Mouse (Mus musculus) kidney, adult 2 months (tissue): Measurements from ENCODE around the gene Lgals2. TPM values are rescaled to one million over a fixed set of nuclear protein-coding genes. Genes with fewer than 3 reads are reported as not detected.

Source experiments
- DNase-seq: peaks from one replicate; pipeline ENCODE4 v3.0.0; 2021
- H3K27ac ChIP-seq: fragments of 200-500 bp; 2 replicates; pipeline ENCODE4 v1.5.1; 2012; ENCODE audit warnings: low read depth, low read length, control low read depth, inconsistent platforms; ENCODE audit not compliant: insufficient read depth
- H3K27me3 ChIP-seq: fragments of 200-500 bp; replicated peaks from 2 replicates; pipeline ENCODE4 v1.6.1; 2012; ENCODE audit warnings: mild to moderate bottlenecking, moderate library complexity, low read length, inconsistent platforms; ENCODE audit not compliant: control insufficient read depth, insufficient read depth
- H3K36me3 ChIP-seq: fragments of 200-500 bp; 2 replicates; pipeline ENCODE4 v1.6.1; 2012; ENCODE audit warnings: mild to moderate bottlenecking, moderate library complexity, low read length, inconsistent platforms; ENCODE audit not compliant: control insufficient read depth, insufficient read depth
- H3K4me1 ChIP-seq: fragments of 200-500 bp; 2 replicates; pipeline ENCODE4 v1.6.1; 2011; ENCODE audit warnings: low read length; ENCODE audit not compliant: control insufficient read depth, insufficient read depth
- H3K4me3 ChIP-seq: fragments of 200-500 bp; 2 replicates; pipeline ENCODE4 v1.5.1; 2011; ENCODE audit warnings: mild to moderate bottlenecking, low read depth, low read length, control low read depth; ENCODE audit not compliant: insufficient read depth
- CTCF ChIP-seq: fragments of 200-500 bp; conservative IDR thresholded peaks from 2 replicates; pipeline ENCODE4 v1.5.1; 2011; ENCODE audit warnings: low read depth, mild to moderate bottlenecking, control low read depth, low read length, moderate library complexity, mixed read lengths; ENCODE audit not compliant: insufficient read depth, insufficient read length
- POLR2A ChIP-seq: fragments of 200-500 bp; IDR thresholded peaks from one replicate; pipeline ENCODE4 v1.6.1; 2011; ENCODE audit warnings: low read depth, low read length, control low read depth
- WGBS: fragments of 180-500 bp; shearing (Covaris S2); methylation state at CpG from one replicate; pipeline ENCODE4 v1.1.7; 2018; 5-methylcytosine and 5-hydroxymethylcytosine counted together
- polyA plus RNA-seq: library from polyadenylated mRNA; depleted of rRNA; stranded (reverse); fragments of >200 nt; gene quantifications from 2 replicates; pipeline ENCODE4 v1.2.3, GENCODE M21; 2012

The Lgals2 gene
- polyA plus RNA-seq, 1 experiment, result 0.25 TPM

DNA sequence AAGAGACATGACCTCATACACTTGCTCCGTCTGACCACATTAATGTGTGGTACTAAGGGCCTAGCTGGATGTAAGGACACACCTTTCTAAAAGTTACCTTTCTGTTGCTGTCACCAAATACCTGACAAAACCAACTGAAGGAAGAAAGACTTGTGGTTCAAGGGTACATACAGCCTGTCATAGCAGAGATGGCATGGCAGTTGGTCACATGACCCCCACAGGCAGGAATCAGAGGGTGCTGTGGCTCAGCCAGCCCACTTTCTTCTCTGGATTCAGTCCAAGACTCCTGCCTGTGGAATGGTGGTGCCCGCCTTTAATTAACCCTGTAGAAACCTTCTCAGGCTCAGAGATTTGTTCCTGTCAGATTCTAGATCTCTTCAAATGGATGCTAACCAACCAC is 7.8 kb upstream of the Lgals2 start:
- peaks cover 5% of the 10 kb centered on the region; the same call in 1 of the 2 replicates for H3K4me1 ChIP-seq
- no peak for TF ChIP-seq CTCF
- TF ChIP-seq POLR2A, result no peak
- no peaks in the 10 kb centered on the region for H3K36me3 ChIP-seq
- H3K4me3 ChIP-seq, result no peak overlapping the region
- no peak overlapping the region for H3K27ac ChIP-seq
- 58% methylated on average over 2 of the region's 2 CpGs for WGBS
- no peaks in the 10 kb centered on the region for H3K27me3 ChIP-seq
- no peak for DNase-seq

DNA sequence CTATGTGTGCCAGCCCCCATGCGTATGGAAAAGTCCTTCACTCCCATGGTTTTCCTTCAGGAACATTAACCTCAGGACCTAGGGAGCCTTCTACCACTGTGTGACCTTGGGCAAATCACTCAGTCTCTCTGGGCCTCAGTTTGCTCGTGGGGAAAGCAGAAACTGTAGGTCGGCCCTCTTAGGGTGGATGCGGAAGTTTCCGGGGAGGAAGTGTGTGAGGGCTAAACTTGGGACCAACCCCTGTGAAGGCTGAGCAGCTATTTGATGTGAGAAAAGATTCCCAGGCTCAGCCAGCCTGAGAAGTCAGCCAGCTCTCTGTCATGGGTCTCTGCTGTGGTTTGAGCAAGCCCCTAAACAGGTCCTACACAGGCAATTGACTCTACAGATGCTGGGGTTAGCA is 7.0 kb upstream of the Lgals2 start:
- no peaks in the 10 kb centered on the region for H3K36me3 ChIP-seq
- 0 out of 2 replicates have a peak, but pooled peaks cover 3% of the 10 kb centered on the region for H3K4me1 ChIP-seq
- H3K4me3 ChIP-seq, result no peak overlapping the region
- no peaks in the 10 kb centered on the region for H3K27me3 ChIP-seq
- no peak overlapping the region for H3K27ac ChIP-seq
- no peak for DNase-seq
- no peak for TF ChIP-seq CTCF
- TF ChIP-seq POLR2A, result no peak
- WGBS, result 77% methylated on average over 5 of the region's 5 CpGs

DNA sequence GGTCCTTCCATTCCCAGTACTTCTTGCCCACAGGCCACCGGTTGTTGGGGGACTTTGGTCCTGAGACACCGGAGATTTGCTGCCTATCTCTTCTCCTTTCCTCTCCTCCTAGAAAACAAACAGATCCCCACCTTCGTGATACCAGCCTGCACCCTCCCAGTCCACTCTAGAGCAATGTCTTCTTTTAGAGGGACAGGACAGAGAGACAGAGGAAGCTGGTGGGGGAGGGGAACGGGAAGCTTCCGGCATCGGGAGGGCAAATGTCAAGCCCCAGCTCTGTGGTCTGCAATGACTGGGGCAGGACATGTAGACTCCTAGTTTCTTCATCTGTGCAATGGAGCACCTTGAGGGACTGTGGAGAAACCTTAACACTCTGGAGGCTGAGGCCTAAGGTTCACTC is 4.4 kb upstream of the Lgals2 start:
- Histone ChIP-seq H3K27ac (no peak overlapping the region), H3K4me1 (0 out of 2 replicates have a peak, but pooled peaks cover 3% of the 10 kb centered on the region), H3K4me3 (no peak overlapping the region), H3K27me3 (no peaks in the 10 kb centered on the region), H3K36me3 (no peaks in the 10 kb centered on the region)
- no peak for DNase-seq
- no peak for TF ChIP-seq CTCF
- no peak for TF ChIP-seq POLR2A
- WGBS, result 66% methylated on average over 6 of the region's 6 CpGs

DNA sequence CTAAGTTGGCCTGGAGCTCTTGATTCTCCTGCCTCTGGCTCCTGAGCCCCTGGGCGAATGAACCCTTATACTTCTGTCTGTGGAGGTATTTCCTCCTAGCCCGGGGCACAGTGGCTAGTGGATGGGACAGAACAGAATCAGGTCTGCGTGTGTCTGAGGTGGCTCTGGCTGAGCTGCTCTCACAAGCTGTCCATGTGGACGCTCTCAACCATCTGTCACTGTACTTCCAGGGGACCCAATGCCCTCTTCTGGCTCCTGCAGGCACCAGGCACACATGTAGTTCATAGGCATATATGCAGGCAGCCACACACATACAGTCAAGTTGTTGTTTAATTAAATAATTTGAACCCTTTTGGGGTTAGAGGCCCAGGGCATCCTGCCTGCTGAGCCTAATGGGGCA is 4.0 kb upstream of the Lgals2 start:
- H3K27me3 ChIP-seq, result no peaks in the 10 kb centered on the region
- H3K4me3 ChIP-seq, result no peak overlapping the region
- TF ChIP-seq POLR2A (no peak), CTCF (no peak)
- H3K4me1 ChIP-seq, result 0 out of 2 replicates have a peak, but pooled peaks cover 3% of the 10 kb centered on the region
- no peaks in the 10 kb centered on the region for H3K36me3 ChIP-seq
- DNase-seq, result no peak
- 79% methylated on average over 4 of the region's 4 CpGs for WGBS
- no peak overlapping the region for H3K27ac ChIP-seq

DNA sequence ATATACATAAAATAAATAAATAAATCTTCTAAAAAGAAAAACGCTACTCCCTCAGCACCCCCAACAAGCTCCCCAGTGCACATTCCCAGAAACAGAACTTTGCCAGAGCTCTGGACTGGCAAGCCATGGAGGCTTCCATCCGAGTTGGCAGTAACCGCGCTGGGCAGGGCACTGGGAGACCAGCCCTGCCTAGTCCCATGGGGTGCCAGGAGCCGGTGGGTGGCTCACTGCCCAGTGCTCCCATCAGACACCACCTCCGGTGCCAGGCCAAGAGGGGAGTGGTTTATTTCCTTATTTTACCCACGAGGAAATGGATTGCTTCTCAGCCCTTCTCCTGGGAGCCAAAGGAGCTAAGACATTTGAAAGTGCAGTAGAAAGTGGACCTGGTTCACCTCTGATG is 1.7 kb upstream of the Lgals2 start:
- Histone ChIP-seq H3K36me3 (no peaks in the 10 kb centered on the region), H3K4me3 (no peak overlapping the region), H3K4me1 (no peaks in the 10 kb centered on the region), H3K27ac (no peak overlapping the region), H3K27me3 (no peaks in the 10 kb centered on the region)
- TF ChIP-seq POLR2A (no peak), CTCF (no peak)
- WGBS, result 64% methylated on average over 7 of the region's 7 CpGs
- no peak for DNase-seq

DNA sequence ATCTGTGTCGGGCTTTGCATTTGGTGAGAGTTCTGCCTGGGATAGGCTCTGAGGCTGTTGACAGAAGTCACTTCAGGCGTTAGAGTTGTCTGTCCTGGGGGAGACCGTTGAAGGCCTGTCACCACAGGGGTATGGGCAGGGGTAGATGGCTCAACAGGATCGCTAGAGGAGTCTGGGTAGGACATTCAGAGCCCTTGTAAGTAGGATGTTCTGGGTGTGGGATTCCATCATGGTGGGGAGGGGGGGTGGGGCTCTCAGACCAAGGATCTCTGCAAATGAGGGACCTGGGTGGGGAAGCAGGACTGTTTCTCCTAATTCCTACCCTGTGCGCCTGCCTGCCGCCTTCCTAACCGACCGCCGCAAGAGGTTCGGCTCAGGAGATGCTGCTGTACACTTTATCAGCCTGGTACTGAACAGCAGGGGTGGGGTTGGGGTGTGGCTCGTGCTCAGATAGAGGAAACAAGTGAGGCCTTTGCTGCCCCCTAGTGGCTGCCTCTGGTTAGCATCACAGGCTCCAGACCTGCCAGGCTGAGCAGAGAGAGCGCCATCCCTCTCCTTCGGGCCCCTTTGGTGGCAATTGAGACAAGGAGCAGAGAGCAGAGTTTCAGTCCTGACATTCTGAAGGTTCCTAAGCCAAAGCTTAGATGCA is 3.7 kb downstream of the Lgals2 start:
- H3K27me3 ChIP-seq, result no peaks in the 10 kb centered on the region
- WGBS, result 13% methylated on average over 13 of the region's 13 CpGs
- TF ChIP-seq POLR2A, result no peak
- peak; percentile 90 for TF ChIP-seq CTCF
- no peak overlapping the region for H3K4me3 ChIP-seq
- H3K4me1 ChIP-seq, result 0 out of 2 replicates have a peak, but pooled peaks cover 3% of the 10 kb centered on the region
- H3K36me3 ChIP-seq, result no peaks in the 10 kb centered on the region
- peak; percentile 94 for DNase-seq
- H3K27ac ChIP-seq, result 0 out of 2 replicates have a peak overlapping the region, but pooled peaks have one; percentile 8

DNA sequence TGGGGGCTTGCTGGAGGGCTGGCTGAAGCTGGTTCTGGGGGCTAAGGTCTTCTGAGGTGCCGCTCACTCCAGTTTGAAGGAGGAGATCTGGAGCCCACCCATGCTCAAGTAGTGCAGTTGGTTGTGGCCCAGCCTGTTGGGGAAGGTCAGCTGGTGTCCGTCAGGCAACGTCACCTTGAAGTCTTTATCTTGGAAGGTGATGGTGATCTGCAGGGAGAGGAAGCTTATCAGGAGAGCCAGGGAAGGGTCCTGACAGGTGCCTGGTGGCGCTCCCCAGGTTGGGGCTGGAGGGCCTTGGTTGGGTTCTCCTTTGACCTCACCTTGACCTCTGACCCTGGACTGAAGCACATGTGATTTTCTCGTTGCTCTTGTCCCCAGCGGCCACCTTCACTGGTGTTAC is 4.4 kb downstream of the Lgals2 start:
- WGBS, result 64% methylated on average over 6 of the region's 6 CpGs
- Histone ChIP-seq H3K4me1 (0 out of 2 replicates have a peak, but pooled peaks cover 7% of the 10 kb centered on the region), H3K27me3 (no peaks in the 10 kb centered on the region), H3K36me3 (no peaks in the 10 kb centered on the region), H3K27ac (0 out of 2 replicates have a peak overlapping the region, but pooled peaks have one; percentile 8), H3K4me3 (no peak overlapping the region)
- TF ChIP-seq POLR2A (no peak), CTCF (no peak)
- DNase-seq, result no peak

DNA sequence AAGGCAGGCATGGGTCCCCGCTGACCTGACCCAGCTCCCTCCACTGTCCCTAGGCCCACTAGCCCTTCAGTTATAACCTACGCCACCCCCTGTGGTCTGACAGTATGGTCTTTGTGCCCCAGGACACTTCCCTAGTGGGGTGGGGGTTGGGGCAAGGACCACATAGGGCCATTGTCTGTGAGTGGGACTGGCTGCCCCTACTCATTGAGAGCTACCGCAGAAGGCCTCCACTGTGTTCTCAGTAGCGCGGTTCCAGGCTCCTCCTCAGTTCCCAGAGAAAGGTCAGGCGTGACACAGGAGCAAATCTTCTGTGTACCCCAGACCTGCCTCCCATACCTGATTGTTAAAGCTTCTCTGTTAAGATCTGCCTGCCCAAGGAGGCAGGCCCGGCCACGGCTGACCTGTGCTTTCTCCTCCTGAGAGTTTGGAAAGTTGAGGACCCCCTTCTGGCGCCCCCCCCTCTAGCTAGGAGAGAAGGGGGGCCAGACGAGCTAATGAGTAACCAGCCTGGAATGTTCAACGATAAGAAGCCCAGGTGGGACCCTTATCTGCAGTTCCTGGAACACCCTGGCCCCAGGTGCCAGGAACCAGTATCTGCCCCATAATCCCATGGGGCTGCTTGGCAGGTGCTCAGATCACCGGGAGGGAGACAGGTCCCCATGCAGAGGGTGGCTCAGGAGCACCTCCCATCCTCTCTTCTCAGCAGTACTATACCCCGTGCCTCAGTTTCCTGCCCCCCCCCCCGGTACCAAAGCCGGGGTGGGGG is 5.1 kb downstream of the Lgals2 start:
- Histone ChIP-seq H3K4me1 (0 out of 2 replicates have a peak, but pooled peaks cover 7% of the 10 kb centered on the region), H3K4me3 (no peak overlapping the region), H3K36me3 (no peaks in the 10 kb centered on the region), H3K27ac (peak overlapping the region; percentile 18), H3K27me3 (no peaks in the 10 kb centered on the region)
- TF ChIP-seq POLR2A, result no peak
- no peak for TF ChIP-seq CTCF
- no peak for DNase-seq
- 59% methylated on average over 15 of the region's 15 CpGs for WGBS
